Mouse (Mus musculus) ES-E14 (cell line): Measurements from ENCODE around the gene Serinc3. TPM values are rescaled to one million over a fixed set of nuclear protein-coding genes. Genes with fewer than 3 reads are reported as not detected.

Source experiments
- DNase-seq: peaks from one replicate; pipeline ENCODE4 v3.0.0-alpha.2; 2013; ENCODE audit warnings: low read depth, low spot score
- H3K27ac ChIP-seq: 2 replicates; pipeline ENCODE4 v1.5.1; 2012; ENCODE audit warnings: low read depth, mild to moderate bottlenecking, low read length, moderate library complexity, mixed read lengths; ENCODE audit not compliant: poor library complexity, insufficient read depth, severe bottlenecking
- H3K36me3 ChIP-seq: 2 replicates; pipeline ENCODE4 v1.6.1; 2012; ENCODE audit warnings: mild to moderate bottlenecking, low read length, moderate library complexity, mixed read lengths; ENCODE audit not compliant: control insufficient read depth, poor library complexity, insufficient read depth, severe bottlenecking
- H3K4me1 ChIP-seq, 2 experiments: fragments of 150-350 bp in 1 of 2; sonication (generic) in 1 of 2; 2 replicates each; pipeline ENCODE4 v1.6.1; 2012; ENCODE audit warnings: low read length in 2 of 2, mild to moderate bottlenecking in 1 of 2, mixed read lengths in 1 of 2; ENCODE audit not compliant: control insufficient read depth in 2 of 2, insufficient read depth in 2 of 2, poor library complexity in 1 of 2
- H3K4me3 ChIP-seq, 2 experiments: fragments of 150-350 bp in 1 of 2; sonication (generic) in 1 of 2; 2 replicates each; pipeline ENCODE4 v1.5.1; 2012; ENCODE audit warnings: low read length in 2 of 2, low read depth in 1 of 2, mild to moderate bottlenecking in 1 of 2, mixed read lengths in 1 of 2; ENCODE audit not compliant: insufficient read depth in 1 of 2, poor library complexity in 1 of 2, severe bottlenecking in 1 of 2
- H3K9ac ChIP-seq: 2 replicates; pipeline ENCODE4 v1.6.1; 2012; ENCODE audit warnings: low read depth, mild to moderate bottlenecking, low read length, mixed read lengths; ENCODE audit not compliant: poor library complexity, insufficient read depth, severe bottlenecking
- H3K9me3 ChIP-seq: fragments of 150-350 bp; sonication (generic); 2 replicates; pipeline ENCODE4 v1.6.1; 2012; ENCODE audit warnings: low read depth, mild to moderate bottlenecking, low read length; ENCODE audit not compliant: control insufficient read depth, insufficient read depth
- CHD2 ChIP-seq: IDR thresholded peaks from 2 replicates; pipeline ENCODE4 v1.6.1; 2014; ENCODE audit warnings: mild to moderate bottlenecking, low read depth, low read length, inconsistent platforms
- HCFC1 ChIP-seq: IDR thresholded peaks from 2 replicates; pipeline ENCODE4 v1.6.1; 2012; ENCODE audit warnings: low read length, inconsistent platforms, borderline replicate concordance; ENCODE audit not compliant: insufficient read depth
- MAFK ChIP-seq: IDR thresholded peaks from 2 replicates; pipeline ENCODE4 v1.6.1; 2014; ENCODE audit warnings: mild to moderate bottlenecking, low read depth, low read length, inconsistent platforms; ENCODE audit not compliant: insufficient read depth
- ZC3H11A ChIP-seq: IDR thresholded peaks from 2 replicates; pipeline ENCODE4 v1.6.1; 2012; ENCODE audit warnings: low read depth, mild to moderate bottlenecking, inconsistent platforms, low read length, borderline replicate concordance
- ZNF384 ChIP-seq: IDR thresholded peaks from 2 replicates; pipeline ENCODE4 v1.6.1; 2012; ENCODE audit warnings: low read depth, low read length, inconsistent platforms
- in situ Hi-C, 2 experiments: fragments of 600-800 bp; cut with MboI; formaldehyde crosslinking; loops; one replicate each; pipeline ENCODE4 v1.15.1; 2025; ENCODE audit warnings: low sequenced_read_pairs in 2 of 2, inconsistent platforms in 1 of 2; ENCODE audit not compliant: unreplicated experiment in 2 of 2
- total RNA-seq: library from RNA; depleted of rRNA; stranded (reverse); fragments of 300-350 nt; gene quantifications from 2 replicates; pipeline ENCODE4 v1.2.3, GENCODE M21; 2012; rRNA removed

The Serinc3 gene
- total RNA-seq, 1 experiment = 59.3 TPM

DNA sequence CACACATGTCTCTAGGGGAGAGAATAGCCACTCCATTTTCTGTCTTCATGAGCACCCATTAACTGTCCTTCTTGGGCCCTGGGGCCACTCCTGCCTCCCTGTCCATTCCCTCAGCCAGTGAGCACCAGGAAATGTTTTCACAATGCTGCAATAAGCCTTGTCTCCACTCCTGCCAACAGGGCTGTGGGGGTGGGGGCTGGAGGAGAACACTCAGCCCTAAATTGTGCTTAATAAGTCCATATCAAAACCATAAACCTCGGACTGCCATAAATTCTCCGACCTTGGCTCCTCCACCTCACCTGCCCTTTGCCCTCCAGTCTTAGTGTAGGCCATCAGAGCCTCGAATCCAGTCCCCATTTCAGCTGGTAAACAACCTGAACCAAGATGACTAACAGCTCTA lies 70.6 kb downstream of the Serinc3 start:
- Histone ChIP-seq H3K27ac (no peak overlapping the region), H3K9ac (no peak overlapping the region), H3K36me3 (no peaks in the 10 kb centered on the region), H3K4me3 (no peak overlapping the region), H3K9me3 (no peaks in the 10 kb centered on the region), H3K4me1 (no peaks in the 10 kb centered on the region)
- no peak for DNase-seq
- TF ChIP-seq MAFK (no peak), HCFC1 (no peak), CHD2 (no peak), ZC3H11A (no peak), ZNF384 (no peak)
- in situ Hi-C loops = no loop called here

Other genes with a start within 250 kb of the Serinc3 start
- 3.0 and 7.7 TPM in 2 replicates for gene Jph2, start 247.1 kb downstream of the Serinc3 start, total RNA-seq
- 31.5 and 42.0 TPM in 2 replicates for gene Oser1, start 220.4 kb downstream of the Serinc3 start, total RNA-seq
- 1.1 and 3.1 TPM in 2 replicates for gene Gdap1l1, start 206.7 kb downstream of the Serinc3 start, total RNA-seq
- 23.4 and 29.8 TPM in 2 replicates for gene Fitm2, start 172.5 kb downstream of the Serinc3 start, total RNA-seq
- 4.4 and 5.7 TPM in 2 replicates for gene R3hdml, start 152.8 kb downstream of the Serinc3 start, total RNA-seq
- gene Hnf4a, start 138.3 kb downstream of the Serinc3 start, total RNA-seq = 0.90 and 1.1 TPM in 2 replicates
- gene Ttpal, start 42.8 kb downstream of the Serinc3 start, total RNA-seq = 5.4 and 7.8 TPM in 2 replicates
- gene Pkig, start 13.3 kb upstream of the Serinc3 start, total RNA-seq = 13.2 and 14.8 TPM in 2 replicates
- gene Ada, start 105.1 kb upstream of the Serinc3 start, total RNA-seq = 10.9 and 13.7 TPM in 2 replicates
- gene Ccn5, start 175.7 kb upstream of the Serinc3 start, total RNA-seq = 0.26 and 0.27 TPM in 2 replicates
- gene Kcnk15, start 208.5 kb upstream of the Serinc3 start, total RNA-seq = not detected in 2 replicates